In genomic region chr11:89988936-89989589, GRCm38 (mm10) we compare ENCODE assay signal across 8 mouse cellular contexts. TPM values are rescaled to one million over a fixed set of nuclear protein-coding genes. Genes with fewer than 3 reads are reported as not detected.
A peak's percentile ranks its signal among the peaks of the same experiment; 100 is the strongest.
DNase-seq lines count a peak whose midpoint lies in the region; ATAC-seq and TF ChIP-seq lines count a peak whose summit lies in the region.

No protein-coding gene starts in this region.

- peak; percentile 53 for DNase-seq in thymus, adult 2 months
- no peak for DNase-seq in thymus, adult 18-20 months
- DNase-seq in cerebellum, postnatal 4 days (ENCODE audit: low spot score in 2 of 2), result peak; percentile 50 to 68
- DNase-seq in gastrocnemius, adult 2 months, result peak; percentile 78
- DNase-seq in monocyte, adult 2 months (ENCODE audit: low read depth in 1 of 2, low spot score in 2 of 2), result peak; percentile 19 to 30

- 34% methylated on average over 8 of the region's 8 CpGs for WGBS in thymus, adult 2 months
- WGBS in intestine, postnatal 0 days, result 23% methylated on average over 8 of the region's 8 CpGs
- 27% methylated on average over 8 of the region's 8 CpGs for WGBS in limb, embryonic 12.5 days
- WGBS in stomach, embryonic 14.5 days, result 20% methylated on average over 8 of the region's 8 CpGs

- H3K4me3 ChIP-seq in thymus, adult 2 months (ENCODE audit: control insufficient read depth, insufficient read depth, low read length), result no peak overlapping the region
- no peak overlapping the region for H3K4me3 ChIP-seq in gastrocnemius, adult 2 months
- H3K4me3 ChIP-seq in intestine, postnatal 0 days (ENCODE audit: low read depth, low read length), result no peak overlapping the region
- no peak overlapping the region for H3K4me3 ChIP-seq in limb, embryonic 12.5 days (replicated peaks)
- no peak overlapping the region for H3K4me3 ChIP-seq in stomach, embryonic 14.5 days (ENCODE audit: low read depth, low read length)

- peak; percentile 47; the same call in 1 of the 2 replicates for ATAC-seq in intestine, postnatal 0 days
- peak; percentile 68; the same call in 1 of the 2 replicates for ATAC-seq in limb, embryonic 12.5 days (ENCODE audit: insufficient number of reproducible peaks, insufficient read depth, low FRiP score, low TSS enrichment, low read depth)
- peak; percentile 64; the same call in 1 of the 2 replicates for ATAC-seq in stomach, embryonic 14.5 days (ENCODE audit: insufficient number of reproducible peaks, insufficient read depth, low FRiP score, low read depth)

- H3K9me3 ChIP-seq in intestine, postnatal 0 days (ENCODE audit: control insufficient read depth), result no peaks in the 10 kb centered on the region
- no peaks in the 10 kb centered on the region for H3K9me3 ChIP-seq in limb, embryonic 12.5 days
- no peaks in the 10 kb centered on the region for H3K9me3 ChIP-seq in stomach, embryonic 14.5 days (ENCODE audit: control insufficient read depth, low read depth, low read length)

- H3K4me2 ChIP-seq in intestine, postnatal 0 days (replicated peaks; ENCODE audit: low read depth), result no peak overlapping the region
- H3K4me2 ChIP-seq in limb, embryonic 12.5 days, result no peak overlapping the region
- no peak overlapping the region for H3K4me2 ChIP-seq in stomach, embryonic 14.5 days (replicated peaks; ENCODE audit: low read depth, low read length)

- no peak overlapping the region for H3K27ac ChIP-seq in thymus, adult 2 months (ENCODE audit: control insufficient read depth, insufficient read depth, low read length)
- no peak overlapping the region for H3K27ac ChIP-seq in gastrocnemius, adult 2 months
- H3K27ac ChIP-seq in intestine, postnatal 0 days (ENCODE audit: low read depth, low read length), result no peak overlapping the region
- H3K27ac ChIP-seq in limb, embryonic 12.5 days, result no peak overlapping the region
- H3K27ac ChIP-seq in stomach, embryonic 14.5 days (ENCODE audit: low read length), result no peak overlapping the region

- no peaks in the 10 kb centered on the region for H3K36me3 ChIP-seq in thymus, adult 2 months (ENCODE audit: control insufficient read depth, insufficient read depth, low read length)
- H3K36me3 ChIP-seq in intestine, postnatal 0 days (ENCODE audit: control insufficient read depth, insufficient read depth), result no peaks in the 10 kb centered on the region
- H3K36me3 ChIP-seq in limb, embryonic 12.5 days, result no peaks in the 10 kb centered on the region
- H3K36me3 ChIP-seq in stomach, embryonic 14.5 days (ENCODE audit: control insufficient read depth, insufficient read depth, low read length), result no peaks in the 10 kb centered on the region

- intact Hi-C loops in gastrocnemius, adult 2 months (cut with DNase I), result loop anchor here (1.0 kb wide), 1 partner anchor 181 kb away; no protein-coding TSS in a partner anchor

- H3K9ac ChIP-seq in intestine, postnatal 0 days (ENCODE audit: low read depth, low read length), result no peak overlapping the region
- no peak overlapping the region for H3K9ac ChIP-seq in limb, embryonic 12.5 days (replicated peaks)
- H3K9ac ChIP-seq in stomach, embryonic 14.5 days (replicated peaks; ENCODE audit: low read depth, low read length), result no peak overlapping the region

- H3K4me1 ChIP-seq in thymus, adult 2 months (replicated peaks; ENCODE audit: control insufficient read depth, insufficient read depth, low read length), result 0 out of 2 replicates have a peak, but pooled peaks cover 3% of the 10 kb centered on the region
- H3K4me1 ChIP-seq in intestine, postnatal 0 days (replicated peaks; ENCODE audit: control insufficient read depth, insufficient read depth, low read length), result no peaks in the 10 kb centered on the region
- no peaks in the 10 kb centered on the region for H3K4me1 ChIP-seq in limb, embryonic 12.5 days (replicated peaks)
- peaks cover 3% of the 10 kb centered on the region; the same call in 1 of the 2 replicates for H3K4me1 ChIP-seq in stomach, embryonic 14.5 days (ENCODE audit: control insufficient read depth, insufficient read depth, low read length)

- no peaks in the 10 kb centered on the region for H3K27me3 ChIP-seq in thymus, adult 2 months (ENCODE audit: control insufficient read depth, insufficient read depth, low read length)
- H3K27me3 ChIP-seq in intestine, postnatal 0 days (replicated peaks; ENCODE audit: control insufficient read depth, insufficient read depth, low read length), result no peaks in the 10 kb centered on the region
- 0 out of 2 replicates have a peak, but pooled peaks cover 3% of the 10 kb centered on the region for H3K27me3 ChIP-seq in limb, embryonic 12.5 days
- no peaks in the 10 kb centered on the region for H3K27me3 ChIP-seq in stomach, embryonic 14.5 days (ENCODE audit: control insufficient read depth, insufficient read depth, low read length)

- TF ChIP-seq POLR2A in thymus, adult 2 months (IDR thresholded peaks at IDR 0.05; ENCODE audit: control insufficient read depth, extremely low read depth, insufficient read depth, low read length, poor library complexity), result no peak

- no peak for TF ChIP-seq CTCF in thymus, adult 2 months (IDR thresholded peaks at IDR 0.05; ENCODE audit: borderline replicate concordance, control insufficient read depth, extremely low read depth, insufficient read depth, low read length, poor library complexity)
- peak; percentile 87 for TF ChIP-seq CTCF in gastrocnemius, adult 2 months (IDR thresholded peaks at IDR 0.05)
- peak; percentile 97 for TF ChIP-seq CTCF in intestine, postnatal 0 days (IDR thresholded peaks at IDR 0.05; ENCODE audit: low read depth)

RNA-seq across cellular contexts. Expression of gene Pctp, which starts 13.6 kb away (rescaled TPM):
- 0.80 and 0.97 TPM in 2 replicates for polyA plus RNA-seq in thymus, adult 2 months (2012; rRNA removed)
- 1 to 10 TPM; 2.8 to 4.0 TPM for total RNA-seq in gastrocnemius, adult 2 months (2021)
- 10.5 TPM in 2 replicates for polyA plus RNA-seq in intestine, postnatal 0 days (2015; fragmentation: Nextera tagmentation; extraction: Ambion mirVana)
- polyA plus RNA-seq in limb, embryonic 12.5 days (2016; fragmentation: Nextera tagmentation; extraction: Ambion mirVana), result 10.9 and 12.3 TPM in 2 replicates
- 6.6 and 7.0 TPM in 2 replicates for polyA plus RNA-seq in stomach, embryonic 14.5 days (2014; fragmentation: Nextera tagmentation; extraction: Ambion mirVana)

RNA-seq across cellular contexts. Expression of gene Tmem100, which starts 41.1 kb away (rescaled TPM):
- 0.52 and 1.6 TPM in 2 replicates for polyA plus RNA-seq in thymus, adult 2 months (2012; rRNA removed)
- 10 to 100 TPM in 1 of 2 experiments, 1 to 10 TPM in 1; 7.4 to 19.2 TPM for total RNA-seq in gastrocnemius, adult 2 months (2021)
- 11.0 and 11.4 TPM in 2 replicates for polyA plus RNA-seq in intestine, postnatal 0 days (2015; fragmentation: Nextera tagmentation; extraction: Ambion mirVana)
- polyA plus RNA-seq in limb, embryonic 12.5 days (2016; fragmentation: Nextera tagmentation; extraction: Ambion mirVana), result 7.2 and 8.4 TPM in 2 replicates
- polyA plus RNA-seq in stomach, embryonic 14.5 days (2014; fragmentation: Nextera tagmentation; extraction: Ambion mirVana), result 37.7 and 40.3 TPM in 2 replicates

Comparison
In these comparisons a context has a peak if more than half of its experiments do, and no peak if none do; other contexts are left out.
1. DNase-seq: peak in thymus, adult 2 months (single experiment), cerebellum, postnatal 4 days (2 of 2), gastrocnemius, adult 2 months (single experiment) and monocyte, adult 2 months (2 of 2); none in thymus, adult 18-20 months (0 of 2).
2. Peak in every context shown above with its lines, with median percentiles within 50 percentile points of each other: ATAC-seq.